Mouse (Mus musculus) embryo, embryonic 11.5 days (tissue): ENCODE measurements around the gene a.
"Not testable (repeated sequence)": the region's sequence is repeated elsewhere in the genome, so short reads cannot be mapped to it uniquely, and the experiment has no call there.

Experiments
- DNase-seq: peaks from one replicate; pipeline ENCODE4 v3.0.0-alpha.2; 2012; ENCODE audit warnings: low read depth, low spot score

a gene

DNA sequence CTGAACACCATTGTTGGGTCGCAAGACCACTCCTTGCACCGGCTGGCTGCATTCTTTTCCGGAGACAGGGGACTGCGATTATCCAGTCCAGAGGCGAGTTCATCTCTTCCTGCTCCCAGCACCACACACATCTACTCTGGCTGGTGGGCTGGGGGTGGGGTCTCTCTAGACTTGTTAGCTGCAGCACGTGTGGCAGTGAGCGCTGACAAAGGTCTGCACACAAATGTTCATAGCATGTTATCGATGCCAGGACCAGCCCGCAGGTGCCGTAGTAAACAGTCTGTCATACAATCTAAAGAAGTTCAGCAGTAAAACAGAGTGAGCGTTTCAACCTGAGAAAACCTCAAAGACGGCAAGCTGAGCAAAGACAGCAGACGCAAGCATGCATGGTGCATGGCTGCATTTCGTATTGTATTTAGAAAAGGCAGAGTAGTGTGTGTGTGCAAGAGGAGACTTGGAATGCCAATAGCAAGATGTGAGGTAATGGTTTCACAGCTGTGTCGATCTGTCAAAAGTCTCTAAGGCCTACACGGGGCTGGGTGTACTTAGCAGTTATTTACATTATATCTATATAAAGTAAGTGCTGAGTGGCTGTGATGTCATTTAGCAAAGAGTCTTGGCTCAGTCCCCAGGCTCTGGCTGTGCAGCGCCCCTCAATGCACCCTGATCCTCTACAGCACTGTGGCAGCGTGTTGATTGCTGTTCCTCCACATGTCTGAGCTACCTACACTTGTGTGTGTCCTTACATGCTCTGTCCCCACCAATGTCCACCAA lies 180.9 kb downstream of the a start:
- DNase-seq = no peak

DNA sequence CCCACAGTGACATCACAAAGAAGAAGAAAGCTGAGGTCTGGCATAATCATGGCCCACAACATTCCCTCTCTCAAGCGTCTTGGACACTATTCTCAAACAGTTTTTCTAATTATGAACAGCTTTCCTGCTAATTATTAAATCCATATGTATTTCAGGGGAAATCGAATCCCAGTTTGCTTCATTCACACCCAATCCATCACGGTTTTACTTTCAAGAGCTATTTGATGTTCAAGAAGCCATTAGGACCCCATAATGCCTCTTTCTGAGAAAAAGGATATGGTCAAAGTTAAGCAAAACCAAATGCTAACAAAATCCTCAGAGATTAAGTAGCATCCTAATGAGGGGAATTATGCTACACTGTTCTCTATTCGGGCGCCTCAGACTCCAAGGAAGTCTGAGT lies 181.8 kb downstream of the a start:
- DNase-seq = no peak

GRCm38 (mm10) chr2:154986609-154987008 lies 195.4 kb downstream of the a start:
- DNase-seq = no peak

- DNase-seq = no peak
Observed at GRCm38 (mm10) chr2:154991411-154991810, 200.2 kb downstream of the a start.

GRCm38 (mm10) chr2:154992083-154992482 lies 200.9 kb downstream of the a start:
- DNase-seq = no peak

DNA sequence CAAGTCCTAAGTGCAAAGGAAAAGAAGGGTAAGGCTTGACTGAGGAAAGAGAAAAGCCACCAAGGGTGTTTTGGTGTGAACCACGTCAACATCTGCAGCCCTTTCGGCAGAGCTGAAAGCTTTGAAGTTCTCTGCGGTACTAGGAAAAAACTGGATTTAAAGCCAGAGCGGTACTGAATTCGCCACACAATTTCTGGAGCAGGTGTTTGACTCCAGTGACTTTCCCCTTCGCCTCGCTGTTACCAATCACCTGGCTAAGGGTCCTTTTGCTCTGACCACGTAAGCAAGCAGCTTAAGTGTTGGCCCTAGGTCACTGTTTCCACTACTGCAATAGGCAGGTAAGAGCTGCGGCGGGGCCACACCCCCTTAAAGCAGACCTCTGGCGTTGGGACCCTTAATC lies 214.3 kb downstream of the a start:
- DNase-seq = no peak

- DNase-seq = no peak
Observed at GRCm38 (mm10) chr2:155011086-155011656, 220.0 kb downstream of the a start.

DNA sequence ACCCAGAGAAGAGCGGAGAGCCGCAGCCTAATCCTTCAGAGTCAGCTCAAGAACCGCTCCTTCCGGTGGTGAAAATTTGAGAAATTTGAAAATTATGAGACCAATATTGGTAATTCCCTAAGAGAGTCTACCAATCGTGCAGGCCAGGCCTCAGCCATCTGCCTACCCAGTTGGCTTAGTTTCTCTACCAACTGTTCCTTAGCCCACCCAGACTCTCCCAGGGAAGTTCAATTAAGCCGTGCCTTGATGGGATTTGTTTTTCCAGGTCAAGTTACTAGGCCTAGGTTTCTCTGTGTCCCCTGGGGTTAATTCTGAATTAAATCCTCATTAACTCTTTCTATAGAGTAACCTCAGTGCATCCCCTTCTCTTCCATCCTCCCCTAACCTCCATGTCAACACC lies 221.8 kb downstream of the a start:
- DNase-seq = no peak

GRCm38 (mm10) chr2:155016751-155017150 lies 225.5 kb downstream of the a start:
- not testable (repeated sequence) for DNase-seq

- not testable (repeated sequence) for DNase-seq
Observed at GRCm38 (mm10) chr2:155018251-155018755, 227.1 kb downstream of the a start, which contains the start of gene Gm14226. TSS of gene Gm14226 (plus strand) at chr2:155018266.

DNA sequence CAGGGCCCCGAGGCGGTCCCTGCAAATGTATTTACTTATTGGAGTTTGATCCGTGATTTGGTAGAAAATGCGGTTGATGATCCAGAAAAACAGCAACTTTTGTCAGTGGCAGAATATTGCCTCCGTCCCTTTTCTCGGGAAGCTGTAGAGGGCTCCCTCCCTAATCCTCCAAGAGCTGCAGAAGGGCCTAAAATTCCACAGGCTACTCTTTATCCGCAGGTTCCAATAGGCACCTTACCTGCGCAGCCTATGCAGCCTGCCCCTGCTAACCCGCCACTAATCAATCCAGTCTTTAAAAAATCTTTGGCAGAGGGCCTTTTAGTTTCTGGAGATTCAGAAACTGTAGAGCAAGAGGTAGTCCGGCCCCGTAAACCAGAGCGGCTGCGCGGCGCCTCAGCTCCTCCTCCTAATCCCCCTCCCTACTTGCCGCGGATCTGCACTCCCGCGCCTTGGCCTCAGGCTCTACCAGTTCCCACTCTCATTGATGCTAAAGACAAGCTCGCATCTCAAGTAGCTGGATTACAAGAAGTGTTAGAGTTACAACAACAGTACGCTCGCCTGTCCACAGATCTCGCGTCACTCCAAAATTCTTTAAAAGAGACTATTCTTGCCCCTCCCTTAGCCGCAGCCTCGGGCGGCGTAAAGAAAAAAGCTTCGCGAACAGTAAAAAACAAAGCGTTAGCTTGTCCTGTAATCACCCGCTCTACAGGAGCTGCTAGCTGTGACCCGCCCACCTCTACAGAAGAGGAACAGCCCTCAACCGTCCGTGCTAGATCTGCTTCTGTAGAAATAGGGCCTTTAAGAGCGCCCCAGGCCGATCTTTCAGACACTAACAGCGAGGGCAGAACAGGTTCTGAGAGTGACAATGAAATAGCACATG lies 227.8 kb downstream of the a start:
- peak; percentile 51 for DNase-seq

DNA sequence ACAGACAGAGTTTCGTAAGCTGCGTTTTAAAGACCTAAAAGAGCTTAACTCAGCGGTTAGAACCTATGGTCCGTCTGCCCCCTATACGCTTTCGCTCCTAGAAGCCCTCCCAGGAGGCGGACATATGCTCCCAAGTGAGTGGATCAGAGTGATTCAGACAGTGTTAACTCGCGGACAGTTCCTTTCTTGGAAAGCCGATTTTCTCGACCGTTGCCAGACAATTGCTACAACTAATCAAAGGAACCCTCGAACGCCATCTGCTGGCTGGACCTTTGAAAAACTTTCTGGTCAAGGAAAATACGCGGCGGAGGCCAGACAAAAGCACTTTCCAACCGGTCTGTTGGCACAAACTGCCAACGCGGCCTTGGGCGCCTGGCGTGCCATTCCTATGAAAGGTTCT lies 228.5 kb downstream of the a start:
- DNase-seq = peak; percentile 63

DNA sequence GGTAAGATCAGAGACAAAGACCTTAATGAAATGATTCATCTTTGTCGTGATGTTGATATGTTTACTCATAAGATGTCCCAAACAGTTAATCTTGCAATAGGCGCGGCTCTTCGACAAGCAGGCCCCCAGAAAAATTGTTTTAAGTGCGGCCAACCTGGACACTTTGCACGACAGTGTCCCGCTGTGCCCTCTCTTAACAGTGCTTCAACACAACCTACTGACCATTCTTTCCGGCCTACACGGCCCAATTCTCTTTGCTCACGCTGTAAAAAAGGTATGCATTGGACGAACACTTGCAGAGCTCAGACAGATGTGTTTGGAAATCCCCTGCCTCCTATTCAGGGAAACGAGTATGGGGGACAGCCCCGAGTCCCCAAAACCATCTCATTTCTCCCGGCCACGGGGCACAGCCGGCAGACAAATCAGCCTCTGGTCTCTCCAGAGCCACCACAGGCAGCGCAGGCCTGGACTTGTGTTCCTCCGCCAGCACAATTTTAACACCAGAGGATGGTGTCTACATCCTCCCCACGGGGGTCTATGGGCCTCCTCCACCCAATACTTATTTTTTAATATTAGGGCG lies 229.1 kb downstream of the a start:
- not testable (repeated sequence) for DNase-seq

GRCm38 (mm10) chr2:155030831-155031230 lies 239.6 kb downstream of the a start:
- no peak for DNase-seq

DNA sequence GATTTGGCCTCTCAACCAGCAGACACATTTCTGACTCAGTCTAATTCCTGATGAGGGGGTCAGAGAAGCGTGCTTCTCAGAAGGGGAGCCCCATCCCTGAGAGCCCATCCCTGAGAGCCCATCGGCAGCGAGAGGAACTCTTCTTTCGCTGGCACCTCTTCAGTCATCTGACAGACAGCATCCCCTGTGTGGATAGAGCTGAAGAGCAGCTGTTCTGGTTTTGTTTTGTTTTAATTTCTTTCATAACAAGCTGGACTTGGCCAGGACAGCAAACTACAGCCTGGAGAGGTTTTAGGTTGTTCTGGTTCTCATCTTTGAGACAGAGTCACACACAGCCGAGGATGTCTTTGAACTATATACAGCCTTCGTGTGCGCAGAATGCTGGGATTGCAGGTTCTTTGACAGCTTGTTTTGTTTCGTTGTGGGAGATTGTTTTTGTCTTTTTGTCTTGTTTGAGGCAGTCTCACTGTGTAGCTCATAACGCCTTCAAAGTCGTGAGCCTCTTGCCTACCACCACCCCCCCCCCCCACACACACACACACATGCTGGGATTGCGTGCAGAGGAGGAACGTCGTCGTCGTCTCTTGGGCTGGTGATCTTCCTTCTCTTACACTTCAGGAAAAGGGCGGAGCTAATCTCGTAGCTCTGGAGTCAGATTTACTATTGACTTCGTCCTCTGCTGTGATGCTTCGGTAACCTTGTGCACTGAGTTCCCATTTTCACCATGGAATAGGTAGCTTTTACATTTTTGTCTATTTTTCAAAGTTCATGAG lies 241.9 kb downstream of the a start:
- no peak for DNase-seq

GRCm38 (mm10) chr2:155039956-155040355 lies 248.8 kb downstream of the a start:
- no peak for DNase-seq

DNA sequence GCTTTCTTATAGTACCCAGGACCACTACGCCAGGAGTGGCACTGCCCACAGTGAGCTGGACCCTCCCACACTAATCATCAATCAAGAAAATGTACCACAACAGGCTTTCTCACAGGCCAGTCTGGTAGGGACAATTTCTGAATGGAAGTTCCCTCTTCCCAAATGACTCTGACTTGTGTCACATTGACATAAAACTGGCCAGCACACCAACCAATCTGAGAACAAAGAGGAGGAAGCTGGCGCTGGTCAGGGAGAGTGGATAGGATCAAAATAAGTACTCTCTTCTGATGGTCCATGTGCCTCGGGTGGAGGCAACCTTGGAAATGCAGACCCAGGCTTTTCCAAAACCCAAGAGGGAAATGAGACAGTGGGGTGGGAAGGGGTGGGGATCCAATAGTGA lies 253.3 kb downstream of the a start:
- no peak for DNase-seq

DNA sequence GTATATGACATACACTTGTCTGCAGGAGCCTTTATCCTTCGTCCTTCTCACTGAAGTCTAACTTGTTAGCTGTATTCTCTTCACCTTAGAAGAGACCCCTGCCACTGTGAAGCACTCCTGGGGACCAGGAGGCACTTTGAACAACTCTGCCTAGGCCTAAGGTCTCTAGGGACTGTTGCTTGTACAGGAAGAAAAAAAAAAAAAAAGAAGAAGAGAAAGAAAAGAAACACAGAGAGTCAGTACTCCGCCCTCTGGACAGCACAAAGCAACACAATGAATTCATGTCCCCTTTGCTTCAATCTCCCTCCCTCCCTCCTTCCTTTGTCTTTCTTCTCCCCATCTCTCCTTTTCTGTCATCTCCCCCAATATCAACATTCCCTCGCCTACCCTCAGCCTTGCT lies 253.9 kb downstream of the a start:
- DNase-seq = no peak

GRCm38 (mm10) chr2:155046803-155047202 lies 255.6 kb downstream of the a start:
- DNase-seq = no peak

- DNase-seq = no peak
Observed at GRCm38 (mm10) chr2:155047452-155048178, 256.4 kb downstream of the a start.
